Mouse (Mus musculus) E14TG2a.4 (cell line): ENCODE measurements at regions not wholly inside any gene's neighbourhood (a gene's known extent, or its start where the extent isn't known, plus 50 kb on each side); places are given as distances from the start of the nearest gene placed in this dataset.

Experiments used
- H3K27me3 ChIP-seq: 2 replicates; pipeline ENCODE4 v1.6.1; 2014; ENCODE audit warnings: low read length, control low read depth; ENCODE audit not compliant: insufficient read depth
- H3K36me3 ChIP-seq: 2 replicates; pipeline ENCODE4 v1.6.1; 2014; ENCODE audit warnings: low read length, control low read depth; ENCODE audit not compliant: insufficient read depth
- H3K4me1 ChIP-seq: replicated peaks from 2 replicates; pipeline ENCODE4 v1.6.1; 2014; ENCODE audit warnings: low read depth, low read length, control low read depth
- H3K4me3 ChIP-seq: replicated peaks from 2 replicates; pipeline ENCODE4 v1.5.1; 2014; ENCODE audit warnings: mild to moderate bottlenecking, low read length
- H3K9me3 ChIP-seq: 2 replicates; pipeline ENCODE4 v1.6.1; 2014; ENCODE audit warnings: low read length, control low read depth
- CTCF ChIP-seq: conservative IDR thresholded peaks from 2 replicates; pipeline ENCODE4 v1.5.1; 2014; ENCODE audit warnings: low read length
- NANOG ChIP-seq: IDR thresholded peaks from 2 replicates; pipeline ENCODE4 v1.6.1; 2014; ENCODE audit warnings: borderline replicate concordance, low read length, mixed read lengths
- POU5F1 ChIP-seq: IDR thresholded peaks from 2 replicates; pipeline ENCODE4 v1.6.1; 2014; ENCODE audit warnings: low read length, borderline replicate concordance

- H3K27me3 ChIP-seq, result peaks cover 52% of the 10 kb centered on the region
- peaks cover 30% of the 10 kb centered on the region for H3K4me1 ChIP-seq
- no peak overlapping the region for H3K4me3 ChIP-seq
- H3K36me3 ChIP-seq, result no peaks in the 10 kb centered on the region
- no peak for TF ChIP-seq POU5F1
- TF ChIP-seq NANOG, result no peak
- no peak for TF ChIP-seq CTCF
- H3K9me3 ChIP-seq, result no peaks in the 10 kb centered on the region
Observed at GRCm38 (mm10) chr19:59395739-59396138, 50.2 kb upstream of the Pdzd8 start.

- no peak overlapping the region for H3K4me3 ChIP-seq
- no peaks in the 10 kb centered on the region for H3K36me3 ChIP-seq
- no peaks in the 10 kb centered on the region for H3K9me3 ChIP-seq
- TF ChIP-seq NANOG (no peak), CTCF (no peak), POU5F1 (no peak)
- peaks cover 32% of the 10 kb centered on the region for H3K4me1 ChIP-seq
- peaks cover 52% of the 10 kb centered on the region for H3K27me3 ChIP-seq
Observed at GRCm38 (mm10) chr19:59396506-59396905, 50.9 kb upstream of the Pdzd8 start.

GRCm38 (mm10) chr19:59399849-59400585, 54.4 kb upstream of the Pdzd8 start:
- H3K9me3 ChIP-seq, result no peaks in the 10 kb centered on the region

GRCm38 (mm10) chr19:59401304-59401703, 55.7 kb upstream of the Pdzd8 start:
- TF ChIP-seq NANOG (no peak), CTCF (no peak), POU5F1 (no peak)
- Histone ChIP-seq H3K4me3 (no peak overlapping the region), H3K36me3 (no peaks in the 10 kb centered on the region), H3K9me3 (no peaks in the 10 kb centered on the region), H3K27me3 (peaks cover 55% of the 10 kb centered on the region), H3K4me1 (peaks cover 22% of the 10 kb centered on the region)

More at GRCm38 (mm10) chr19:59399849-59400585, 54.4 kb upstream of the Pdzd8 start:
- Histone ChIP-seq H3K36me3 (no peaks in the 10 kb centered on the region), H3K4me3 (no peak overlapping the region), H3K27me3 (peaks cover 57% of the 10 kb centered on the region), H3K4me1 (peaks cover 22% of the 10 kb centered on the region)
- no peak for TF ChIP-seq CTCF
- no peak for TF ChIP-seq POU5F1
- no peak for TF ChIP-seq NANOG

- Histone ChIP-seq H3K4me1 (peaks cover 28% of the 10 kb centered on the region), H3K4me3 (no peak overlapping the region), H3K36me3 (no peaks in the 10 kb centered on the region), H3K9me3 (no peaks in the 10 kb centered on the region), H3K27me3 (peaks cover 50% of the 10 kb centered on the region)
- TF ChIP-seq POU5F1 (no peak), CTCF (no peak), NANOG (no peak)
Observed at GRCm38 (mm10) chr19:59402097-59402496, 56.1 kb upstream of the Emx2 start.

GRCm38 (mm10) chr19:59404082-59404481, 54.1 kb upstream of the Emx2 start:
- H3K36me3 ChIP-seq, result no peaks in the 10 kb centered on the region
- peaks cover 37% of the 10 kb centered on the region for H3K27me3 ChIP-seq
- H3K9me3 ChIP-seq, result no peaks in the 10 kb centered on the region
- H3K4me3 ChIP-seq, result no peak overlapping the region
- no peak for TF ChIP-seq NANOG
- no peak for TF ChIP-seq CTCF
- no peak for TF ChIP-seq POU5F1
- H3K4me1 ChIP-seq, result peaks cover 23% of the 10 kb centered on the region

GRCm38 (mm10) chr19:59404766-59405165, 53.4 kb upstream of the Emx2 start:
- Histone ChIP-seq H3K4me1 (peaks cover 17% of the 10 kb centered on the region), H3K9me3 (no peaks in the 10 kb centered on the region), H3K4me3 (no peak overlapping the region), H3K27me3 (peaks cover 30% of the 10 kb centered on the region), H3K36me3 (no peaks in the 10 kb centered on the region)
- TF ChIP-seq POU5F1 (no peak), CTCF (no peak), NANOG (no peak)

GRCm38 (mm10) chr19:59405616-59406015, 52.6 kb upstream of the Emx2 start:
- no peak overlapping the region for H3K4me3 ChIP-seq
- no peaks in the 10 kb centered on the region for H3K9me3 ChIP-seq
- no peak for TF ChIP-seq POU5F1
- TF ChIP-seq NANOG, result no peak
- no peak for TF ChIP-seq CTCF
- H3K27me3 ChIP-seq, result peaks cover 27% of the 10 kb centered on the region
- H3K4me1 ChIP-seq, result peaks cover 18% of the 10 kb centered on the region
- no peaks in the 10 kb centered on the region for H3K36me3 ChIP-seq
